Mouse (Mus musculus): ENCODE measurements around the gene Glipr2. TPM values are rescaled to one million over a fixed set of nuclear protein-coding genes. Genes with fewer than 3 reads are reported as not detected.

Gene Glipr2
- total RNA-seq, 2 experiments from 2014 or later, result 3.4 to 3.7 TPM

DNA sequence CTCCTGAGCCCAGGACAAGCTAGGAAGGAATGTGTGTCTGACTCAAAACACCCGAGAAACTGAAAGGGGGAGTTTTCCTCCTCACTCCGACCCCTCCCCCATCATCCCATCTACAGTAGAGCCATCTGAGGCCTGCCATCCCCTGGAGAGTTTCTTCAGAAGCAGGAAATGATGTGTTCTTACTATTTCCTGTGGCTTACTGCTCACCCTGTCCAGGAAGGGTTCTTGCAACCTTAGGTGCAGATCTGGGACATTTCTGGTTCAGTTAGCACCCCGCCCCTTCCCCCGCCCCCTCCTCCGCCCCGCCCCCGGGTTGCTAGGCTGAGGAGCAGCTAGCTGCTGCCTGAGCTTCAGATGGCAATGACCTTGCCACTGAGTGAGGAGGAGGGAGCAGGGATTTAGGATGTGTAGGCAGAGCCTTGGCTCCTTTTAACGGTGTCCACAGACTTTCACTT lies 15.0 kb downstream of the Glipr2 start:
- intact Hi-C loops (cut with DNase I), result no loop called here
- no peak for DNase-seq (ENCODE audit: extremely low spot score in 1 of 2, low spot score in 2 of 2)
- H3K27ac ChIP-seq, result 0 out of 2 replicates have a peak overlapping the region, but pooled peaks have one; percentile 44
- no peak for TF ChIP-seq CTCF (IDR thresholded peaks at IDR 0.05)
- no peak overlapping the region for H3K4me3 ChIP-seq

DNA sequence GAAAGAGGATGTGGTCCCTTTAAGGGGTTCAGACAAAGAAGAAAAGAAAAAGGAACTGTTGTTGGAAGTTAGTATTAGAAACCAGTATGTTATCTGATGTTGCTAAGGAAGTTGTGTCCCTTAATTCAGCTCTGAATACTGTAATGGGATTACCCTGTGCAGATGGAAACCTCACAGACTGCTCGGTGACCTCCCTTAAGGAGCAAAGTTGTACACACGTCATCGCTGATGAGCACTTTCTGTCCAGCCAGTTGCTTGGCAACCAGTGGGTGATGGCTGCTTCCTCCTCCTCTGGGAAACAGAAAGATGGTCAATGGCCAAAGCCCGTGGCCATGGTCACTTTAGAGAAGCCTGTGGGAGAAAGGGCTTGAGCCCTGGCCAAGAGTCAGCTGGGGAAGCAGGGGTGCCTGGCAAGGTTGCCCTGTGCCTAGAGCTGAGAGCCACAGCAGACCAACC lies 16.4 kb downstream of the Glipr2 start:
- Histone ChIP-seq H3K4me3 (no peak overlapping the region), H3K27ac (no peak overlapping the region)
- intact Hi-C loops (cut with DNase I), result no loop called here
- no peak for TF ChIP-seq CTCF (IDR thresholded peaks at IDR 0.05)
- peak; percentile 37 to 55 for DNase-seq (ENCODE audit: extremely low spot score in 1 of 2, low spot score in 2 of 2)

DNA sequence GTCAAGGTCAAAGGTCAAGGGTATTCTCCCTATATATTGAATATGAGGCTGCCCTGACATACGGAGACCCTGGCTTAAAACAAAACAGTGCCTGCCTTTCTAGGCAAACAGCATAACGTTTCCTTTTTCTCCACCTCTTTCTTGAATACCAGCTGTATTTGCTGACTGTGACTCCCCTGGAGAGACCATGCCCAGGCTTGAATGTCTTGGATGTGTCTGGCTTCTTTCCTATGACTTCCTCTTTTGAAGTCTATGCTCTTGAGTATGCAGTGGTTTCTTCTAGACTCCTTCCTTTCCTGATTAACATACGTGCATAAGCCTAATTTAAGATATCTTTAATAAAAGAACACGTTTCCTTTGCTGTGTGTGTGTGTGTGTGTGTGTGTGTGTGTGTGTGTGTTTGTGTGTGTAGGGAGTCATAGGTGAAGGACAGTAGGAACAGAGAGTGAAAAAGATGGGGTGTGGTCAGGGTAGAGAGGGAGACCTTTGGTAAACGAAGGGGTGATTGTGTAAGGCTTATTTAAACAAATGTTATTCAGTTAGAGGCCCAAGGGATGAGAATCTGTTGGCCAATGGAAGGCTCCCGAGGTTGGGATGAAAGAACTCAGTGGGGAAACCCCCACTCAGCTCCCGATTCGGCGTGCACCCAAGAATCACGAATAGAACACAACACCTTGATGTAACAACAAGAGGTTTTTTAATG lies 17.9 kb downstream of the Glipr2 start:
- intact Hi-C loops (cut with DNase I), result no loop called here
- no peak for TF ChIP-seq CTCF (IDR thresholded peaks at IDR 0.05)
- no peak for DNase-seq (ENCODE audit: extremely low spot score in 1 of 2, low spot score in 2 of 2)

DNA sequence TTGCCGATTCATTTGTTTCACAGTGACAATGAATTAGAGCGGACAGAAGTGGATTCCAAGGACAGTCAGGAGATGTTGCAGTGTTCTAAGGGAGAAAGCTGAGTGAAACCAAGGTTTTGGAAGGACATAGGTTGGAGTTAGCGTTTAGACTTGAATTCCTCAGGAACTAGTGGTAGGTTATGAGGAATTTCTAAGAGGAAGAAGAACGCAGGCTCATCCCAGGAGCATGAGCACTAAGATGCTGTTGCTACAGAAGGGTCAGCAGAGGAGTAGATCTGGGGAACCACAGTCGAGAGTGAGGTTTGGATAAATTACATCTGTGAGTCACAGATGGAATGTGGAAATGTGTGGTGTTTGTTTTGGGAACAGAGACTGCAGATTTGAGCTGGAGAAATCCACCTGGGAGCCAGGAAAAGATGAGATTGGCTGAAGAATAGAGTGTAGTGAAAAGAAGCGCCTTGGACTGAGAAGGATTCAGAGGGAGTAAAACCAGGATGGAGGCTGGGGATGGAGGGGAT lies 19.1 kb downstream of the Glipr2 start:
- Histone ChIP-seq H3K4me3 (no peak overlapping the region), H3K27ac (no peak overlapping the region)
- DNase-seq (ENCODE audit: extremely low spot score in 1 of 2, low spot score in 2 of 2), result no peak
- intact Hi-C loops (cut with DNase I), result no loop called here
- no peak for TF ChIP-seq CTCF (IDR thresholded peaks at IDR 0.05)

More for the DNA sequence above, 17.9 kb downstream of the Glipr2 start:
- Histone ChIP-seq H3K27ac (no peak overlapping the region), H3K4me3 (no peak overlapping the region)

DNA sequence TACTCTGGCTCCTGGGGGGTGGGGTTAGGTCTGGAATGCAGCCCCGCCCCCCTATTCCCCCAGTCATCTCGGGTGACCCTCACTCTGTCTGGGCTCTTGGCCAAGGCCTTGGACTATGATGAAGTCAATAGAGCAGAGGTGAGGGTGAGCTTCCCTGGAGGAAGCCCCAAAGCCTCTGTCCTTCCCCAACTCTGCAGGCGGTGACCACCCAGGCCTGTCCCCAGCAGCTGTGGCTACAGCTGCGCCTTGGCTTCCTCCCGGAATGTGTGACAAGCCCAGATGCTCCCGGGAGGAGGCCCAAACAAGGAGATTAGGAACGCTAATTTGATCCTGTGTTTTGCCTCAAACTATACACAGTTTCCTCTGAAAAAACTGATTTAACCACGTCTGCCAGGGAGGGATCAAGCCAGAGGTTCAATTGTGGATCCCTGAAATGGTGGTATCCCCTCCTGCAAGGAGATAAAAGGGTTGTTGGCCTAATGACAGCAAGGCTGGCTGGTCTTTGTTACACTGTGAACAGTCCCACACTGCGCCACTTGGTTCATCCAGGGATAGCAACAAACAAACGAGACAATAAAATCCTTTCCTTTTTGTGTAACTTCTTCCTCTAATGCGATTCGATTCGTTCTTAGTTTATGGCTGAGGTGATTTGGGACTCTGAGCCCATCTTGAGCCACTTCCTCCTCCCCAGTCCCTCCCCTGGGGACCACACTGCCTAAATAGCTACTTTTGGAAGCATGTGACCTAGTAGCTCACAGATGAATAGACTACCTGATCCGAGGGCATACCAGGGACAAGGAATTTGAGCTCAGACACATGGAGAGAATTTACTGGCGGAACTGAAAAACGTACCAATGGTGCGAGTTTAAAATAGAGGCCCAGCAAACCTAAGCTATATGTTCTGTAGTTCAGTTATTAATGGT lies 21.6 kb downstream of the Glipr2 start:
- no peak for DNase-seq (ENCODE audit: extremely low spot score in 1 of 2, low spot score in 2 of 2)
- Histone ChIP-seq H3K4me3 (no peak overlapping the region), H3K27ac (no peak overlapping the region)
- intact Hi-C loops (cut with DNase I), result loop anchor here (2.0 kb wide), 1 partner anchor 20 kb away; no protein-coding TSS in a partner anchor
- TF ChIP-seq CTCF (IDR thresholded peaks at IDR 0.05), result no peak

- no peak overlapping the region for H3K27ac ChIP-seq
- intact Hi-C loops (cut with DNase I), result loop anchor here (2.0 to 10.0 kb wide), 2 partner anchors 21 to 235 kb away; no protein-coding TSS in a partner anchor
- TF ChIP-seq CTCF (IDR thresholded peaks at IDR 0.05), result no peak
- DNase-seq (ENCODE audit: extremely low spot score in 1 of 2, low spot score in 2 of 2), result peak; percentile 78 to 88
- H3K4me3 ChIP-seq, result no peak overlapping the region
These were observed 22.5 kb downstream of the Glipr2 start for GRCm38 (mm10) chr4:43979746-43980145.

- no peak for TF ChIP-seq CTCF (IDR thresholded peaks at IDR 0.05)
- intact Hi-C loops (cut with DNase I), result loop anchor here (10.0 kb wide), 1 partner anchor 235 kb away; no protein-coding TSS in a partner anchor
- no peak for DNase-seq (ENCODE audit: extremely low spot score in 1 of 2, low spot score in 2 of 2)
- Histone ChIP-seq H3K4me3 (no peak overlapping the region), H3K27ac (no peak overlapping the region)
These were observed 23.0 kb downstream of the Glipr2 start for GRCm38 (mm10) chr4:43980236-43980635.

DNA sequence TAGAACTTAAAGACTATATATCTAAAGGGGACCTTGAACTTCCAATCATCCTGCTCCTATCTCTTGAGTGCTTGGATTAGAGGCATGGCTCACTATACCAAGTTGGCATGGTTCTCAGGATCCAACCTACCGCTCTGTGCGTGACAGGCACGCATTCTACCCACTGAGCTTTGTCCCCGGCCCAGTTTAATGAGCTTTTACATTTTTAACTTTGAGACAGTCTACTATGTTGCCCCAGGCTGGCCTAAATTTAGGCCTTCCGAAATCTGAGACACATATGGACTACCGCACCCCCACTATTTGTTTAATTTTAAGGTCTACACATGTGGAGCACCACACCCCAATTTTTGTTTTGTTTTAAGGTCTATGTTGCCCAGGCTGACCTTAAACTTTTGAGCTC lies 23.6 kb downstream of the Glipr2 start:
- DNase-seq (ENCODE audit: extremely low spot score in 1 of 2, low spot score in 2 of 2), result no peak
- TF ChIP-seq CTCF (IDR thresholded peaks at IDR 0.05), result no peak
- intact Hi-C loops (cut with DNase I), result loop anchor here (10.0 kb wide), 1 partner anchor 236 kb away; no protein-coding TSS in a partner anchor
- Histone ChIP-seq H3K4me3 (no peak overlapping the region), H3K27ac (no peak overlapping the region)

DNA sequence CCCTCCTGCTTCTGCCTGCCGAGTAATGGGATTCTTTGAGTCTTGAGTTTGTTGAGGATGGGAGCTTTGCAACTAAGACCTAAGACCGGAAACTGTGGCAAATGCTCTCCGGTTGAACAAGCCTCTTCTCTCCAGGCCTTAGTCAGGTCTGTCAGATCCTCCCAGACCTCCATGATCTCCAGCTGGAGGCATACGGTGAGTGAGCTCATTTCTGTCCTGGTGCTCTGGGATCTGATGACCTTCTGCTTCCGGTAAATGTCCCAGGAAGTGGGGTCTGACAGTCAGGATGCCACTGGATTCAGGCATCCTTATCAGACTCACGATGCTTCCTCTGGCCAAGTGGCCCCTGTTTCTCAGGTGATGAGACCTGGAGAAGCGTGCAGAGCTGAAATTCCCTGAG lies 24.1 kb downstream of the Glipr2 start:
- no peak for DNase-seq (ENCODE audit: extremely low spot score in 1 of 2, low spot score in 2 of 2)
- intact Hi-C loops (cut with DNase I), result loop anchor here (10.0 kb wide), 1 partner anchor 236 kb away; no protein-coding TSS in a partner anchor
- Histone ChIP-seq H3K4me3 (no peak overlapping the region), H3K27ac (no peak overlapping the region)
- no peak for TF ChIP-seq CTCF (IDR thresholded peaks at IDR 0.05)

GRCm38 (mm10) chr4:43982053-43982732 lies 25.0 kb downstream of the Glipr2 start:
- H3K27ac ChIP-seq, result no peak overlapping the region
- peak; percentile 99 for TF ChIP-seq CTCF (IDR thresholded peaks at IDR 0.05)
- intact Hi-C loops (cut with DNase I), result loop anchor here (1.0 to 10.0 kb wide), 3 partner anchors 55 to 237 kb away; no protein-coding TSS in a partner anchor
- DNase-seq (ENCODE audit: extremely low spot score in 1 of 2, low spot score in 2 of 2), result peak; percentile 93 to 96
- peak overlapping the region; percentile 39 for H3K4me3 ChIP-seq

DNA sequence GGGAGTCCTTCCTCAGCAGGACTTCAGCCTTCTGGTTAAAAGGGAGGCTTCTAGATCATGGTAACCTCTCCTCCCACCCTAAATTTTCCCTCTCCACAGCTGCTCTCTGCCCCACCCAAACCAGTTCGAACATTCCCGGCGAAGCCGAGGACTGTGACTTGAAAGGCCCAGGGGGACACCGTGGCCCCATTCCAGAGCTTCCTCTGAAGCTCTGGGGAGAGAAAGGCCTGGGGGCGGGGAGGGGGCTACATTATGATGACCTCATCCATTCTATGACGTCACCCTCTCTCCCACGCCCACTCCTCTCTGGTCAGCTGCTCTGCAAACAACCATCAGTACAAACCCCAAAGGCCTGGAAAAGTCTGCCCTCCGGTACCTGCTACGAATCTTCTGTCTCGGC lies 26.0 kb downstream of the Glipr2 start, which contains the start of gene Ccin:
Gene Ccin (plus strand): TSS at position 303 of the 400 bp plus-strand sequence.
- DNase-seq (ENCODE audit: extremely low spot score in 1 of 2, low spot score in 2 of 2), result no peak
- intact Hi-C loops (cut with DNase I), result loop anchor here (10.0 kb wide), 1 partner anchor 238 kb away; no protein-coding TSS in a partner anchor
- Histone ChIP-seq H3K27ac (no peak within 1 kb of the TSS), H3K4me3 (peak within 1 kb of the TSS; percentile 39)
- TF ChIP-seq CTCF (IDR thresholded peaks at IDR 0.05), result no peak

Measured in left cerebral cortex, adult 2 months (tissue).